Mouse (Mus musculus) forebrain, embryonic 16.5 days (tissue): ENCODE data around the gene Tiparp. TPM values are rescaled to one million over a fixed set of nuclear protein-coding genes. Genes with fewer than 3 reads are reported as not detected.

Source experiments
- ATAC-seq: fragments of 200-750 bp; cut with Nextera tagmentation; 2 replicates; pipeline ENCODE4 v1.8.0; 2017; ENCODE audit warnings: mild to moderate bottlenecking, moderate library complexity
- H3K27ac ChIP-seq: fragments of 300-500 bp; sonication (generic); 2 replicates; pipeline ENCODE4 v1.5.1; 2014; ENCODE audit warnings: low read length, control low read depth
- H3K27me3 ChIP-seq: fragments of 300-500 bp; sonication (generic); replicated peaks from 2 replicates; pipeline ENCODE4 v1.6.1; 2014; ENCODE audit warnings: low read length; ENCODE audit not compliant: control insufficient read depth, insufficient read depth
- H3K36me3 ChIP-seq: fragments of 300-500 bp; sonication (generic); 2 replicates; pipeline ENCODE4 v1.6.1; 2014; ENCODE audit not compliant: control insufficient read depth, insufficient read depth
- H3K4me1 ChIP-seq: fragments of 300-500 bp; sonication (generic); replicated peaks from 2 replicates; pipeline ENCODE4 v1.6.1; 2014; ENCODE audit warnings: low read length; ENCODE audit not compliant: control insufficient read depth, insufficient read depth
- H3K4me2 ChIP-seq: fragments of 300-500 bp; sonication (generic); 2 replicates; pipeline ENCODE4 v1.6.1; 2014; ENCODE audit warnings: mild to moderate bottlenecking, low read length, control low read depth
- H3K4me3 ChIP-seq: fragments of 300-500 bp; sonication (generic); replicated peaks from 2 replicates; pipeline ENCODE4 v1.5.1; 2014; ENCODE audit warnings: mild to moderate bottlenecking, low read length, control low read depth
- H3K9ac ChIP-seq: fragments of 300-500 bp; sonication (generic); replicated peaks from 2 replicates; pipeline ENCODE4 v1.6.1; 2014; ENCODE audit warnings: low read depth, low read length, control low read depth
- H3K9me3 ChIP-seq: fragments of 300-500 bp; sonication (generic); 2 replicates; pipeline ENCODE4 v1.6.1; 2016; ENCODE audit warnings: low read length; ENCODE audit not compliant: control insufficient read depth
- WGBS: fragments of 180-500 bp; shearing (Covaris S2); extraction: QIAGEN DNeasy Blood & Tissue Kit; methylation state at CpG from one replicate; pipeline ENCODE4 v1.1.7; 2014; 5-methylcytosine and 5-hydroxymethylcytosine counted together
- polyA plus RNA-seq: library from polyadenylated mRNA; unstranded; fragments of >200 nt; fragmentation: Nextera tagmentation; extraction: Ambion mirVana; gene quantifications from 2 replicates; pipeline ENCODE4 v1.2.1, GENCODE M21; 2015

Tiparp gene
- polyA plus RNA-seq, 1 experiment from 2014 or later = 33.9 TPM

GRCm38 (mm10) chr3:65565632-65566300, 37.6 kb downstream of the Tiparp start:
- Histone ChIP-seq H3K36me3 (no peaks in the 10 kb centered on the region), H3K27ac (no peak overlapping the region), H3K27me3 (no peaks in the 10 kb centered on the region), H3K9me3 (no peaks in the 10 kb centered on the region), H3K9ac (no peak overlapping the region), H3K4me1 (peaks cover 8% of the 10 kb centered on the region), H3K4me2 (no peak overlapping the region), H3K4me3 (no peak overlapping the region)
- peak; percentile 22; the same call in 1 of the 2 replicates for ATAC-seq
- WGBS = 48% methylated on average over 9 of the region's 9 CpGs

DNA sequence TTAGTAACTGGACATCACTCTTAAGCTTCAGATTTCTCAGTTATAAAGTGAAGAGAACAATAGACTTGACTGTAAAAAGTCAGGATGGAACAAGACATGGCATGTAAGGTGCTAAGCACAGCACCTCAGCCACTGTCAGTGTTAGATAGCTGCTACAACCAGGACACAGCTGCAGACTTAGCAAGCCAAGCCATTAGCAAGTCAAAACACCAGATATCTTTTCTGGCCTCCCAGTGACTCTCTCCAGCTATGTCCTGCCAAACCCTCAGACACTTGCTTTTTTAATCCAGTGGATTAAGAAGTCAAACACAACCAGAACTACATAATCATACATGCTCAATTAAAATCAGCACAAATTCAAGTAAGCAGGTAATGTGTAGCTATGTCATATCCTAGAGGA, 41.7 kb downstream of the Tiparp start:
- no peak overlapping the region for H3K9ac ChIP-seq
- H3K4me3 ChIP-seq = no peak overlapping the region
- H3K27ac ChIP-seq = no peak overlapping the region
- H3K36me3 ChIP-seq = no peaks in the 10 kb centered on the region
- H3K9me3 ChIP-seq = no peaks in the 10 kb centered on the region
- H3K4me1 ChIP-seq = no peaks in the 10 kb centered on the region; the same call in none of the 2 replicates
- no peak for ATAC-seq
- no peaks in the 10 kb centered on the region for H3K27me3 ChIP-seq
- no peak overlapping the region for H3K4me2 ChIP-seq

DNA sequence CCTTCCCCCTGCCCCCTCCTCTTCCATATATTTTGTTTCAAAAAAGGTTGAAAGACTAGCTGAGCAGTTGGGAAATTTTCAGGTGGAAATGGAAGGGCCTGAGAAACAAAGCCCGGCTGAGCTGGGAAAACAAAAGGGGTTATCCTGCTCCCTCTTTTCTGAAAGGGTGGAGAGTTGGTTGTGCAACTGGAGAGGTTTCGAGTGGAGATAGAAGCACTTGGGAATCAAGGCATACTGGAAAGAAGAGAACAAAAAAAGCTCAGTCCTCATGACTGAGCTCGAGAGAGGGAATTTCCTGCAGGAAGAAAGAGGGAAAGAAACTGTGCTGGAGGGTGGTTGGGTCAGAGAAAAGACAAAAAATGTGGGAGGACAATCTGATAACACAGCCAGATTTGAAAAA, 45.3 kb downstream of the Tiparp start:
- no peaks in the 10 kb centered on the region for H3K9me3 ChIP-seq
- no peak for ATAC-seq
- no peaks in the 10 kb centered on the region for H3K27me3 ChIP-seq
- H3K9ac ChIP-seq = no peak overlapping the region
- H3K4me2 ChIP-seq = no peak overlapping the region
- H3K4me3 ChIP-seq = no peak overlapping the region
- 26% methylated on average over 3 of the region's 3 CpGs for WGBS
- no peaks in the 10 kb centered on the region for H3K36me3 ChIP-seq
- no peak overlapping the region for H3K27ac ChIP-seq
- H3K4me1 ChIP-seq = no peaks in the 10 kb centered on the region

DNA sequence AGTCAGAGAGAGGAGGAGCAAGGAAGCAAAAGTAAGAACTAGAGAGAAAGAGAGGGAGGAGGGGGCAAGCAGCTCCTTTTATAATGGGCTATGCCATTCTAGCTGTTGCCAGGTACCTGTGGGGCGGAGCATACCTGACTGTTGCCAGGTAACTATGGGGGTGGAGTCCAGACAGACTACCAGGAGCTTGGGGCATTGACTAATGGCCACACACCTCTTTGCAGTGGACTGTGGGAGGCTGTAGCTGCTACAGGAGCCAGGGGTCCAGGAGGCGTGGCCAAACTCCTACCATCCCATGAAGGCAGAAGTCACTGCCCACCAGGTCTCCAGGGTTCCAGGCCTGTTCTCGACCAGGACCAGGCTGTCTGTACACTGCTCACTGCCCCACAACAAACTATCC, 49.4 kb downstream of the Tiparp start:
- H3K9ac ChIP-seq = no peak overlapping the region
- H3K9me3 ChIP-seq = no peaks in the 10 kb centered on the region
- H3K36me3 ChIP-seq = no peaks in the 10 kb centered on the region
- H3K4me2 ChIP-seq = no peak overlapping the region
- H3K4me3 ChIP-seq = no peak overlapping the region
- H3K27me3 ChIP-seq = no peaks in the 10 kb centered on the region
- no peaks in the 10 kb centered on the region for H3K4me1 ChIP-seq
- ATAC-seq = no peak
- H3K27ac ChIP-seq = no peak overlapping the region
- WGBS = 90% methylated on average over 3 of the region's 3 CpGs

DNA sequence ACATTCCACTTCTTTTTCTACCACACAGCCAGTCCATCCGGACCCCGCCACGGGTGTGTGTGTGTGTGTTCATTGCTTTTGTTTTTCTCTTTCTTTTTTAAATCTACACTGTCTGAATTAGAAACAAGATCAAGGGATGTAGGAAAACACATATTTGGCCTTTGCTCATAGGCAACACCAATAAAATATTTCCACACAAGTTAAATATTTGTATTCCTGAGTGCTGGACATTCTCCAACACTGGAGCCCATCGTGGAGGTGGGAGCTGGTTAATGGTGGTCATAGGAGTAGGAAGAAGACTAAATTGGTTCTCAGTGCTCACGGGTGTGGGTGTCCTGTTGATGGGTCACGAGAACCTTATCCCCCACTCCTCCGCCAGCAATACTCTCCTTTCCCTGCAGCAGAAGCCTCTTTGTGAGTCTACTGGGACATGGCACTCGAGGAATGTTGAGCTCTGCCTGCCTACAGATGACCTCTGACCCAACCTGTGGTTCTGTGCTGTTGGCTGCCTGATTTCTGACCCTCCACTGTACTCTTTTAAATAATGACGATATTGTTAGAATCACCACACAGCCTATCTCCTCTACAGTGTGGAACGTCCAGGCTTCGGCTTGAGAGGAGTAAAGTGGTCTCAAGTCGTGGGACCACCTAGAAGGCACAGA, 51.2 kb downstream of the Tiparp start:
- Histone ChIP-seq H3K4me1 (no peaks in the 10 kb centered on the region), H3K9me3 (no peaks in the 10 kb centered on the region), H3K36me3 (no peaks in the 10 kb centered on the region), H3K27ac (no peak overlapping the region), H3K4me3 (no peak overlapping the region), H3K4me2 (no peak overlapping the region), H3K27me3 (no peaks in the 10 kb centered on the region), H3K9ac (no peak overlapping the region)
- 83% methylated on average over 12 of the region's 12 CpGs for WGBS
- ATAC-seq = no peak

- H3K36me3 ChIP-seq = no peaks in the 10 kb centered on the region
- no peak for ATAC-seq
- H3K4me2 ChIP-seq = no peak overlapping the region
- 74% methylated on average over 4 of the region's 4 CpGs for WGBS
- H3K27ac ChIP-seq = no peak overlapping the region
- H3K9me3 ChIP-seq = no peaks in the 10 kb centered on the region
- H3K9ac ChIP-seq = no peak overlapping the region
- H3K4me3 ChIP-seq = no peak overlapping the region
- H3K27me3 ChIP-seq = no peaks in the 10 kb centered on the region
- H3K4me1 ChIP-seq = peaks cover 12% of the 10 kb centered on the region
Observed at GRCm38 (mm10) chr3:65581596-65581995, 53.4 kb downstream of the Tiparp start.

- Histone ChIP-seq H3K27me3 (no peaks in the 10 kb centered on the region), H3K4me1 (peaks cover 16% of the 10 kb centered on the region), H3K27ac (no peak overlapping the region), H3K9ac (no peak overlapping the region), H3K4me3 (no peak overlapping the region), H3K36me3 (no peaks in the 10 kb centered on the region), H3K4me2 (no peak overlapping the region), H3K9me3 (no peaks in the 10 kb centered on the region)
- ATAC-seq = no peak
- 87% methylated on average over 1 of the region's 1 CpGs for WGBS
Observed at GRCm38 (mm10) chr3:65584329-65584728, 56.1 kb downstream of the Tiparp start.

DNA sequence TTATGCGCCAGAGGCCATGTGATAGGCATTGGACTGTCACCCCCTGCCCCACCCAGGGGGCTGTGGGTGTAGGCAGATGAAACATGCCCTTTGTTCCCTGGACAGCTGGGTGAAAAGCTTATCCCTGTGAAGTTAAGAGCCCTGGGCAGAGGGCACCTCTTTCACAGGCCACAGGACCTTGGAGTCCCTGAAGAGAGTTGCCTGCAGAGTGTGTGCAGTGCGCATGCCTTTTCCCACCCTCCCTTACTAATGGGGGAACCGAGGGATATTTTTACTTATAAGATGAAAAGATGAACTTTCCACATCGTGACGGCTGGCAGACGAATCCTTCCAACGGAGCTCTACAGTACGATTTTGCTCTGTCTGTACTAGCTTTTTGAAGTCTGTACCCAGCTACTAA, 57.1 kb downstream of the Tiparp start:
- 55% methylated on average over 8 of the region's 8 CpGs for WGBS
- Histone ChIP-seq H3K27ac (no peak overlapping the region), H3K4me2 (no peak overlapping the region), H3K36me3 (no peaks in the 10 kb centered on the region), H3K9me3 (no peaks in the 10 kb centered on the region), H3K4me1 (peaks cover 16% of the 10 kb centered on the region), H3K27me3 (no peaks in the 10 kb centered on the region), H3K9ac (no peak overlapping the region), H3K4me3 (no peak overlapping the region)
- peak; percentile 41 for ATAC-seq

DNA sequence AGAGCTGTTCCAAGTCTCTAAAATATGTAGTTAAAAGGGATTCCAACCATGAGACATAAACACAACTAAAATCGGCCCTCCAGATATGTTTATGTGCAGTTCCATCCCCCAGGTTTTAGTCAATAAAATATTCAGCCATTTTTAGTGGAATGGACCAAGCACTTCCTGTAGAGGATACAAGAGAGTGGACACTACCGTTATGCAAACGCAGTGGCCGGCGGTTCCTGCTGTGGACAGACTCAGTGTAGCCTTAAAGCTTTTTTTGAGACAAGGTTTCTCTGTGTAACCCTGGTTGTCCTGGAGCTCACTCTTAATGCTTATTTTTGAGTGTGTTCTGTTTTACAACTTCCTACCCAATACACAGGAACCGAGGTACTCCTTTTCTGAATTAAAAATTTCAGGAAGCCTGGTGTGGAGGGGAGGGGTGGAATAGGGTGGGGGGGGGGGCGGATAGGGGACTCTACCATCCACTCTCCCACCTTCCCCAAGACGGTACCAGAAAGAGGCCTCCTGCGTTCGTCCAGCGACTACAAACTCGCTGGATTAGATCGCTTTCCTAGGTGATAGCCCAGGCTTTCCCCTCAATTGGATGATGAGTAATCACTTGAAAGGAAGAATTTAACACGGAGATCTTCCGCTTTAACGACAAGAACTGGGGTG, 57.7 kb downstream of the Tiparp start:
- WGBS = 23% methylated on average over 16 of the region's 16 CpGs
- H3K4me3 ChIP-seq = peak overlapping the region; percentile 39
- peaks cover 16% of the 10 kb centered on the region for H3K4me1 ChIP-seq
- no peaks in the 10 kb centered on the region for H3K27me3 ChIP-seq
- peak overlapping the region; percentile 57 for H3K4me2 ChIP-seq
- 0 out of 2 replicates have a peak, but pooled peaks have one; percentile 6 for ATAC-seq
- no peaks in the 10 kb centered on the region for H3K36me3 ChIP-seq
- H3K9ac ChIP-seq = peak overlapping the region; percentile 44
- H3K27ac ChIP-seq = no peak overlapping the region
- no peaks in the 10 kb centered on the region for H3K9me3 ChIP-seq
